Mouse (Mus musculus) bone marrow macrophage, adult 2 months (primary cell): Measurements from ENCODE around the gene Gnb5.

Source experiments
- CTCF ChIP-seq: IDR thresholded peaks from 2 replicates; pipeline ENCODE4 v1.5.1; 2012; ENCODE audit warnings: low read depth, mild to moderate bottlenecking, low read length, moderate library complexity
- POLR2A ChIP-seq: IDR thresholded peaks from 2 replicates; pipeline ENCODE4 v1.6.1; 2012; ENCODE audit warnings: mild to moderate bottlenecking, low read depth, low read length, borderline replicate concordance

GRCm38 (mm10) chr9:75363001-75363400 is 56.9 kb downstream of the Gnb5 start:
- TF ChIP-seq POLR2A (no peak), CTCF (no peak)
